Mouse (Mus musculus) lung, adult 2 months (tissue): ENCODE measurements around the gene Gpr135. TPM values are rescaled to one million over a fixed set of nuclear protein-coding genes. Genes with fewer than 3 reads are reported as not detected.
"Not testable (repeated sequence)": the region's sequence is repeated elsewhere in the genome, so short reads cannot be mapped to it uniquely, and the experiment has no call there.

Source experiments
- DNase-seq: peaks from one replicate; pipeline ENCODE4 v3.0.0; 2022
- H3K4me1 ChIP-seq: fragments of 200-500 bp; 2 replicates; pipeline ENCODE4 v1.6.1; 2011; ENCODE audit warnings: low read length; ENCODE audit not compliant: control insufficient read depth, insufficient read depth
- H3K4me3 ChIP-seq: fragments of 200-500 bp; replicated peaks from 2 replicates; pipeline ENCODE3; 2011; ENCODE audit warnings: low read depth, mild to moderate bottlenecking, control low read depth, low read length; ENCODE audit errors: extremely low read depth
- CTCF ChIP-seq: fragments of 200-500 bp; IDR thresholded peaks from 2 replicates; pipeline ENCODE4 v1.5.1; 2011; ENCODE audit warnings: mild to moderate bottlenecking, low read length, control low read depth; ENCODE audit not compliant: insufficient read depth
- POLR2A ChIP-seq: fragments of 200-500 bp; IDR thresholded peaks from 2 replicates; pipeline ENCODE4 v1.6.1; 2011; ENCODE audit warnings: low read depth, mild to moderate bottlenecking, control low read depth, low read length, borderline replicate concordance; ENCODE audit errors: extremely low read depth
- WGBS: fragments of 180-500 bp; shearing (Covaris S2); methylation state at CpG from one replicate; pipeline ENCODE4 v1.1.7; 2018; 5-methylcytosine and 5-hydroxymethylcytosine counted together
- polyA plus RNA-seq: library from polyadenylated mRNA; depleted of rRNA; stranded (reverse); fragments of >200 nt; gene quantifications from 2 replicates; pipeline ENCODE4 v1.2.3, GENCODE M21; 2012

Gene Gpr135
- polyA plus RNA-seq, 1 experiment, result 1.4 TPM

- Histone ChIP-seq H3K4me3 (no peak overlapping the region), H3K4me1 (no peaks in the 10 kb centered on the region)
- TF ChIP-seq CTCF (no peak), POLR2A (no peak)
- no peak for DNase-seq
- 74% methylated on average over 1 of the region's 1 CpGs for WGBS
These were observed 13.1 kb downstream of the Gpr135 start for GRCm38 (mm10) chr12:72057780-72058179.

- WGBS, result 57% methylated on average over 6 of the region's 6 CpGs
- TF ChIP-seq POLR2A (no peak), CTCF (no peak)
- H3K4me1 ChIP-seq, result no peaks in the 10 kb centered on the region
- no peak overlapping the region for H3K4me3 ChIP-seq
- no peak for DNase-seq
These were observed 17.1 kb downstream of the Gpr135 start for GRCm38 (mm10) chr12:72053851-72054250.

DNA sequence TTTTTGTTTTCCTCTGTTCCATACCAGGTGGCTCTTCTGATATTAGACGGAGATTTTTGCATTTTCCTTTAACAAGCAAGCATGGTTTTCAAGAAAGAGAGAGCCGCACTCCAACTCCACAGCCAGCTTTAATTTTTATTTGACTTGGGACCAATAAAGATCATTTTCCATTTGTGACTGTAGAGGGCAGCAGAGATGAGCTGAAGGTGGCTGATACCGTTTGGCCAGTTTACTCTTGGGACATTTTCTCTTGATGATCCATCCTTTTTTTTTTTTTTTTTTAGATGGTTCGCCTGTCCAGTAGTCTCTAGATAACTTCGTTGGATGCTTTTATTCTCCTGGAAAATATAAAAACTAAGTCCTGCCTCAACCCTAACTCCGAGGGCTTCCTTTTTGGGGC is 17.6 kb downstream of the Gpr135 start:
- Histone ChIP-seq H3K4me3 (no peak overlapping the region), H3K4me1 (no peaks in the 10 kb centered on the region)
- WGBS, result 30% methylated on average over 6 of the region's 6 CpGs
- TF ChIP-seq CTCF (peak; percentile 4; the same call in 1 of the 2 replicates), POLR2A (no peak)
- DNase-seq, result no peak

- WGBS, result 76% methylated on average over 6 of the region's 6 CpGs
- Histone ChIP-seq H3K4me1 (no peaks in the 10 kb centered on the region), H3K4me3 (no peak overlapping the region)
- no peak for DNase-seq
- no peak for TF ChIP-seq CTCF
- TF ChIP-seq POLR2A, result no peak
These were observed 18.4 kb downstream of the Gpr135 start for GRCm38 (mm10) chr12:72052571-72052970.

DNA sequence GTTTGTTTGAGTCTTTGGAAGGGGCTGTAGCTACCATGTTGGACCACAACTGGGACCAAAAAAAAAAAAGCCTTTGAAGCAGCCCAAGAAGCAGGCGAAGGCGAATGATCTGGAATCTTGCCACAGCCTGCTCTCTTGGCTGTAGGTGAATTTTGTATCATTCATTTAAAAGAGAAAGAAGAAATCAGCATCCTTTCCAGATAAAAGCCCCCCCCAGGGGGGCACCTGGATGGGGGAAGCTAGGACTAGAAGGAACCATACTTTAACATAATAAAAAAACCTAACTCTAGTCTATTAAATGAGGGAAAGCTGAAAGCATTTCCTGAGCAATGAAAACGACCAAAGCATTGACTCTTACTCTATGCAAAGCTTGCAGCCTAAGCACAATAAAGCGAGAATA is 20.1 kb downstream of the Gpr135 start:
- 88% methylated on average over 4 of the region's 4 CpGs for WGBS
- DNase-seq, result no peak
- H3K4me3 ChIP-seq, result no peak overlapping the region
- no peak for TF ChIP-seq CTCF
- TF ChIP-seq POLR2A, result no peak
- H3K4me1 ChIP-seq, result no peaks in the 10 kb centered on the region

DNA sequence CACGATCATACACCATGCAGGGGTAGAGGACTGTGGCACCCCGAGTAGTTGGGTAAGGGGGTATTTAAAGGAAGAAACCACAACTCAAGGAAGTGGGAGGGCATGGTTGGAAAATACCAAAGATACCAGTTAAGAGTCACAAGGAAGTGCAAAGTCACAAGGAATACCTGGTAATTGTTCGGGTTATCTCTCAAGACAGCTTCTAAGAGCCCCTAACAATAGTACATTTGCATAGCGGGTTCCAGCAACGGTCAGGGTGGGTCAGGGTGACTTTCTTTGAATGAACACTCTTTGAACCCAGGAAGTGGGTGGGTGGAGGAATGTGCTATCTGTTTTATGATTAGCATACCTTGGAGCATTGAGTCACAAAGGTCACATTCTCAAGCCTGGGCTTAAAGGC is 20.8 kb downstream of the Gpr135 start:
- WGBS, result 82% methylated on average over 5 of the region's 5 CpGs
- not testable (repeated sequence) for H3K4me1 ChIP-seq, H3K4me3 ChIP-seq, DNase-seq

GRCm38 (mm10) chr12:72047513-72047912 is 23.4 kb downstream of the Gpr135 start:
- DNase-seq, result no peak
- WGBS, result 0% methylated on average over 2 of the region's 2 CpGs
- H3K4me1 ChIP-seq, result no peaks in the 10 kb centered on the region
- H3K4me3 ChIP-seq, result no peak overlapping the region
- TF ChIP-seq CTCF, result peak; percentile 41; the same call in 1 of the 2 replicates
- no peak for TF ChIP-seq POLR2A

DNA sequence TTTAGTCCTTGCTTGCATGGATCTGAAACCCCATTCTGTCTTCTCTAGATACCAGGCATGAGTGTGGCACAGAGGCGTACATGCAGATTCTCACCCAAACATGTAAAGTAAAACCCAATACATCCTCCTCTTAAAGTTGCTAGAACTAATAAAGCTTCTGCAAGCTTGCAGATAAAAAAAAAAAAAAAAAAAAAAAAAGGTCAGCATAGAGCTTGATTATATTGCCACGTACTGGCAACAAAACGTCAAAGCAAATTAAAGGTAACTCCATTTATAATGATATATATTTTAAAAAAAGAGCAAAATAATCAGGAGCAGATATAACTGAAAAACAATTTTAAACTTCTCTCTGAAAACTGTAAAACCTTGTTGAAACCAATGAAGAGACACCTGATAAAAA is 29.7 kb downstream of the Gpr135 start:
- no peak for DNase-seq
- 95% methylated on average over 3 of the region's 3 CpGs for whole genome bisulfite sequencing
- no peaks in the 10 kb centered on the region for H3K4me1 ChIP-seq
- H3K4me3 ChIP-seq, result no peak overlapping the region
- TF ChIP-seq POLR2A, result no peak
- no peak for TF ChIP-seq CTCF

- WGBS, result 43% methylated on average over 8 of the region's 8 CpGs
- no peak for DNase-seq
- TF ChIP-seq CTCF (no peak), POLR2A (no peak)
- Histone ChIP-seq H3K4me3 (no peak overlapping the region), H3K4me1 (no peaks in the 10 kb centered on the region)
These were observed 31.4 kb downstream of the Gpr135 start for GRCm38 (mm10) chr12:72039501-72039900.

- H3K4me1 ChIP-seq, result no peaks in the 10 kb centered on the region
- no peak overlapping the region for H3K4me3 ChIP-seq
- TF ChIP-seq POLR2A (no peak), CTCF (no peak)
- no peak for DNase-seq
- WGBS, result 67% methylated on average over 2 of the region's 2 CpGs
These were observed 32.1 kb downstream of the Gpr135 start for GRCm38 (mm10) chr12:72038866-72039265.

DNA sequence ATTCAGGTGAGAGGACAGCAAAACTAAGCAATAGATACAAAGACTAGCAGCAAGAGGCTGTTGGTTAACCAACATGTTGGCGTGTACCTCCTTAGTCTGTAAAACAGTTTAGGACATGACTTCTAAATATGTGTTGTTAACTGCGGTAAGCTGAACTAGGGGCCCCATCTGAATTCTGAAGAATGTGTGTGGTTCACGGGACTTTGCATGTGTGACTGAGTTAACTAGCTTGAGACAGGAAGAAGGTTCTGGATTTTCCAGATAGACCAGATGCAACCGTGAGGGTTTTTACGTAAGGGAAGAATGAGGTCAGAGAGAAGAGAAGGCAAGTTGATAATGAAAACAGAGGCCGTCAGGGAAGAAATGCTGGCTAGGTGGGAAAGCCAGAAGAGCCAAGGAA is 33.9 kb downstream of the Gpr135 start:
- DNase-seq, result no peak
- TF ChIP-seq POLR2A (no peak), CTCF (no peak)
- Histone ChIP-seq H3K4me1 (no peaks in the 10 kb centered on the region), H3K4me3 (no peak overlapping the region)
- 79% methylated on average over 6 of the region's 6 CpGs for WGBS
